Mouse (Mus musculus) cerebellum, postnatal 4 days (tissue): ENCODE measurements around the gene Fars2.
"Not testable (repeated sequence)": the region's sequence is repeated elsewhere in the genome, so short reads cannot be mapped to it uniquely, and the experiment has no call there.

Source experiments
- DNase-seq, 2 experiments: peaks; one replicate each; pipeline ENCODE4 v3.0.0; 2022; ENCODE audit warnings: low spot score in 2 of 2, mixed read lengths in 1 of 2

The Fars2 gene

DNA sequence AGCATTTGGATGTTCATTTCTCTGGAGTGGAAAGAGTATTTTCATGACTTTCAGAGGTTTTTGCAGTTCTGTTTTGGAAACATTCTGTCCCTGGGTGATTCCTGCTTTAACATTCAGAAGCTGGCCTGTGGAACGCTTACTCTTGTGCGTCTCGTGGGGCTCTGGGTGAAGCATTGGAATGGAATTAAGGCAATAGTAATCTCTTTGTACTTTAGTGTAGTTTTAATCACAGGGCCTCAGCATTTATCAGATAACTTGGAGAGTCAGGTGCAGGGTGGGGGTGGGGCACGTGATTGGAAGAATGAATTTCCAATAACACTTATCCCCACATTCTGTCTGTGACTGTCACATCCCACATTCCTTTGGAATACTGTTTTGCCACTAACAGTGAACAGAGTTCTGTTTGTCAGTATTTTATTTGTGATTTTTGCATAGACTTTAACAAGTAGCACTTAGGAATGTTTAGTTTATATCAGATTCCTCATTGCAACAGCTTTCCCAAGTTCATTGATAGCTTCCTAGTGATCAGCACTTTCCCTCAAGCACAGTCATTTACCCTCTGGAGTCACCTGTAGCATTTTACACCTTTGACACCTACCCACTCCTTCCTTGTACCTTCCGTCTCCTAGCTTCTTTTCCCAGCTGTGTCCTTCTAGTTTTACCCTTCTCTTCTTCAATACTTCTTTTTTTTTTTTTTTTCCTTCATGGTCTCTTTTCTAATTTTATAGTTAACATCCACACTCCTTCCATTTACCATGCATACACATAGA is 23.2 kb downstream of the Fars2 start:
- no peak for DNase-seq

GRCm38 (mm10) chr13:36145601-36146000 is 28.4 kb downstream of the Fars2 start:
- DNase-seq = no peak

GRCm38 (mm10) chr13:36149175-36149939 is 32.1 kb downstream of the Fars2 start:
- DNase-seq = no peak

DNA sequence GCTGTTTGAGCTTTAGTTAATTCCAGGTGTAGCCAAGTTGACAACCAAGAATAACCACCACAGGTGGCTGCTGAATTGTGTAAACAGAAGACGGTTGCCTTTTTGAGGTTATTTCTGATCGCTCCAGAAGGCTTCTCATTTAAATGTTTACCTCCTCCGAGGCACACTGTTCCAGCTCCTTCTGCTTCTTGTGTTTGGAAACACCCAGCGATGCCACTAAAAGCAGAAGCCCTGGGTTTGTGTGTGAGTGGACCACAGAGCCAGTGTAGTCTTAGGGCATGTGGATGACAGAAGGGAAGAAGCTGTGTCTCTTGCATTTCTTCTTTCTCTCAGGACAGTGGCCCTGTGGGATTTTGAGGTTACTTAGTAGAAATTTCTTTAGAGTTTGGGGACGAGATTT is 33.1 kb downstream of the Fars2 start:
- DNase-seq = no peak

- DNase-seq = no peak
Measured at GRCm38 (mm10) chr13:36152728-36153498, 35.7 kb downstream of the Fars2 start.

DNA sequence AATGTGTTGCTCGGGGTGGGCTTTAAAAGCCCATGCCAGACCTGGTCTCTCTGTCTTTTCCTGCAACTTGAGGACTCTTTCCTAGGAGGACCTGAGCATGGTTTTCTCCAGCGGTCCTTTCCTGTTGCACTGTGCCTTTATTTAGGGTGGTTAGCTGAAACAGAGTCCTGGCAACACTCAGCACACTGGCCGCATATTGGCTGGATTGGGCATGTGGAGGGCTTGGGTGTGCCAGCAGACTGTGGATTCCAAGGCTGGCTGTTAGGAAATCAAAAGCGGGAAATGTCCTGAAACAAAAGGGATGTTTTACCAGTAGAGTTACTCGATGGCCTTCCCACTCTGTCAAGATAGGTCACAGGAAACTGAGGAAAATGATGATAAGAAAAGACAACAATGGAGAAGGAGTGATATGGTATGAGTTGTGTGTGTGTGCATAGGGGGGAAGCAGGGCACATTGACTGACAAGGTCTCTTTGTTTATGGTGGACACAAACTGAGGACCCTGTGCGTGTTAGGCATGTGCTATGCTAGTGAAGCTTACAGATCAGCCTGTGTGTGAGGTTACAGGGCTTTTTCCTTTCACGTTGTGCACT is 39.2 kb downstream of the Fars2 start:
- no peak for DNase-seq

DNA sequence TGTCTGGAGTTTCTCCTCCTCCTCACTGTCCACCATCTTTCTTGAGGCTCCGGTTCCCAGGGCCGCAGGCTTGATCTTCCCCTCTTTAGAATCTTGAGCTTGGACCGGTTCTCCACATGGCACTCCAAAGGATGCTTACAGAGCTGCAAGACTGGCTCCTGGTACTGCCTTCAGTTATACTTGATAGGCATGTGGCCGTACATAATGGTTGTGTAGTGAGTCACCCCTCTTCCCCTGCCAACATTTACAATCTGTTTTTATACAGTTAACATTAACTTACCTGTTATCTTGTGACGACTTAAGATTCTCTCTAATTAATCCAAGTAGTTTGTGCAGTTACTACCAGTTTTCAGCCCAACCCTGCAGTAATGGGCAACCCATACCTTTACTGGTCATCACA is 46.2 kb downstream of the Fars2 start:
- no peak for DNase-seq

GRCm38 (mm10) chr13:36163898-36164297 is 46.7 kb downstream of the Fars2 start:
- no peak for DNase-seq

GRCm38 (mm10) chr13:36172981-36173380 is 55.8 kb downstream of the Fars2 start:
- not testable (repeated sequence) for DNase-seq

- DNase-seq = no peak
Measured at GRCm38 (mm10) chr13:36174101-36174500, 56.9 kb downstream of the Fars2 start.

- no peak for DNase-seq
Measured at GRCm38 (mm10) chr13:36174772-36175171, 57.6 kb downstream of the Fars2 start.

DNA sequence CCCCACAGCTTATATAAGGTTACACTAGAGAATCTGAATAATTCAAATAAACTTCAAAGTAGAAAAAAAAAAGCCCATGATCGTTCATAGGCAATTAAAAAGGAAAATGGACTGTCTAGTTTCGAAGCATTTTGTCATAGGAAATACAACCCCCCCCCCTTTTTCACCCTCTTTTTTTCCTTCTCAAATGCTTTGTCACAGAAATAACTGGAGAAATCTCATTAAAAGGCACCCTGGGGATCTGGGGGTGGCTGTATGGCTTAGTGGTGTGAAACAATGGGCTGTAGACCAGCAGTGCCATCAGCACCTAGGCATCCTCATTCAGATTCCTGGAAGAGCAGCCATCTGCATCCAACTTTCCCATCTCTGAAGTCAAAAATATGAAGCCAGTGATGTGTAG is 64.0 kb downstream of the Fars2 start:
- DNase-seq = no peak

DNA sequence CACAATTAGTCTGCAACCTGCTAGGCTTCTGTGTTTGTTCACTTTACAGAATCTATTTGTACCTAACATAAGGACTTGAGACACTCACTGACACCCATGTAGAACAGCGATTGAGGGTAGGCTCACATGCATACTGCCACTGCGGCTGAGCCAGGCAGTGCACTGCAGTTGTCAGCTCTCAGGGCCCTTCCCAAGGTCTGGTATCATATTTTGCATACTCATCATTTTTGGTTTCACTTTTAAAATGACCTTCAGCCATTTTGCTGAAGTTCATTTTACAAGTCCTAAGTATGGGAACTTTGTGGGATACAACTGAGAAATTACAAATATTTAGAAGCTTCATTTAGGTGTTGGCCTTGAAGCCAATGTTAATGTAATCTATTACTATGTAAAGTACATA is 73.4 kb downstream of the Fars2 start:
- DNase-seq = no peak

- DNase-seq = no peak
Measured at GRCm38 (mm10) chr13:36193484-36194113, 76.4 kb downstream of the Fars2 start.

- no peak for DNase-seq
Measured at GRCm38 (mm10) chr13:36199288-36199687, 82.1 kb downstream of the Fars2 start.

DNA sequence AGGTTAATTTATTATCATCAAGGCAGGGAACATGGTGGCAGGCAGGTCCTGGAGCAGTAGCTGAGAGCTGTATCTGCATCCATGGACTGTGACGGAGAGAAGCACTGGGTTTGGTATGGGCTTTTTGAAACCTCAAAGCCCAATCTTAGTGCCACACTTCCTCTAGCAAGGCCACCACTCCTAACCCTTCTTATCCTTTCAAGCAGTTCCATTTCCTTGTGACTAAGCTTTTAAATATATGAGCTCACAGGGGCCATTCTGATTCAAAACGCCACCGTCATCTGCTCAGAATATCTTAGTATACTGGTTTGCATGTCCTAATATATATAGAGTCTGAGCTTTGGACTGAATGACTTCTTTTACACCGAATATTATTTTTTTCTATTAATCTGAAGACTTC is 83.2 kb downstream of the Fars2 start:
- no peak for DNase-seq

DNA sequence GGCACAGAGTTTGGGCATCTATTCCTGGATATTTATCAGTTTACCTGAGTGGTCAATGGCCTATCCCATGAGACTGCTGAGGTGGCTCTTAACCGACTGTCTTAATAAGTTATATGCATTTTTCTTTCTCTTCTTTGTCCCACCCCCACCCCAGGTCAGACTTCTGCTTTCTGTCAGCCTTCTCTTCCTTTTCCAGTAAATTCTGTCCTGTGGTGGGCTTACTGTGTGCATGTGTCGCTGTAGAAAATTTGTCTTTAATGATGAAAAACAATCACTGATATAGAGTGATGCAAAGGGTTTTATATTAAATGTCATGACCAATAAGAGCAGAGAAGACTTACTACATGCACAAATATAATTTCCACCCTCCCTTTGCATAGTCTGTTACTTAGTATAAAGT is 85.3 kb downstream of the Fars2 start:
- no peak for DNase-seq

GRCm38 (mm10) chr13:36203014-36203413 is 85.8 kb downstream of the Fars2 start:
- no peak for DNase-seq

- no peak for DNase-seq
Measured at GRCm38 (mm10) chr13:36204320-36204719, 87.1 kb downstream of the Fars2 start.

GRCm38 (mm10) chr13:36210965-36211364 is 93.8 kb downstream of the Fars2 start:
- DNase-seq = no peak

DNA sequence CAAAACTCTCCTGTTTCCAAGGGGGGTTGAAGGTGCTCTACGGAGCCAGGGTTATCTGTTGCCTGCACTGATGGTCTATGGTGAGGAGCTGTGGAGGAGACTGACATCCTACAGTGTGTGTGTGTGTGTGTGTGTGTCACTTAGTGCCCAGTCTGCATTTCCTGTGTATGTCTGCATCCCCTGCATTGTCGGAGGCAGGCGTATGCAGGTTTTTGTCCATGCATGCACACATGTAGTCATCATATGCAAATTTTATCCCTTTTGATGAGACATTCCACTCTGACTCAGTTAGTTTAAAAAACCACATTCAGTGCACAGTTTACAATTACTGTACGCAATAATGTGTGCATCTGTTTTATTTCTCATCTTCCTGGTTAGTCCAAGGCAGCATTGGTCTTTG is 96.8 kb downstream of the Fars2 start:
- no peak for DNase-seq

DNA sequence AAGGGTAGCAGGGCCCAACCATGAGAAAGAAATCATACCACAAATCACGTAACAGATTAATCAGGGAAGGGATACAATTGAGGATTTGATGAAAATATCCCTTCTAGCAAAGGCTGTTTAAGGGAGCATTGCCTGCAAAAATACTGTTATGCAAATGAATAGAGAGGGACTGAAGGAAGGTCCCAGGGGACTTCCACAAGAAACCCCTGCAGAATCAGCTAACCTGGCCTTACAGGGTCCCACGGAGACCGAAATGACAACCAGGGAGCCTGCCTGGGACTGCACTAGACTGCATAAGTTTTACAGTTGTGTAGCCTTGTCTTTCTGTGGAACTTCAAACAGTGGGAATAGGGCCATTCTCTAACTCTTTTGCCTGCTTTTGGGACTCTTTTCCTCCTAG is 98.8 kb downstream of the Fars2 start:
- no peak for DNase-seq
